Mouse (Mus musculus): ENCODE data around the gene Sgip1. TPM values are rescaled to one million over a fixed set of nuclear protein-coding genes. Genes with fewer than 3 reads are reported as not detected.

Gene Sgip1
- polyA plus RNA-seq, 1 experiment from 2014 or later, result 8.6 TPM

DNA sequence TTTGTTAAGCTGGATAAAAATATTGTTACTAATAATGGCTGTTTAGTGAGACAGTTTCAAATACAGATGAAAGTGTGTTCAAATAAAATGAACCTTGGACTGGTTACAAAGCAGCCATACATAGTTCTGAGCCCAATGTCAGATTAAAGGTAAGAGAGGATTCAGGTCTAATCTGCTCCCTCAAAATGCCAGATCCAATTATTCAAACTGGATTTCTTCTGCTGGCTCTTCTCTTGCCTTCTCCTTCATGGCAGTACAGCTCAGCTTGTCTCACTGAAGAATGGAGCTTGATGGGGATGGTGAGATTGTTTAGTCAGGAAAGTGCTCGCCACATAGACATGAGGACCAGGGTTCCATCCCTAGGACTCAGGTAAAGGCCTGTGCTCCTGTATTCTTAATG is 32.7 kb downstream of the Sgip1 start:
- no peak overlapping the region for H3K9ac ChIP-seq (replicated peaks; ENCODE audit: low read length)
- no peaks in the 10 kb centered on the region for H3K36me3 ChIP-seq (ENCODE audit: insufficient read depth, low read length)
- no peak overlapping the region for H3K4me3 ChIP-seq (ENCODE audit: low read length)
- no peaks in the 10 kb centered on the region for H3K9me3 ChIP-seq (ENCODE audit: low read length)
- ATAC-seq (ENCODE audit: low FRiP score, low TSS enrichment), result no peak
- no peak overlapping the region for H3K27ac ChIP-seq (ENCODE audit: low read length)
- no peaks in the 10 kb centered on the region for H3K27me3 ChIP-seq (ENCODE audit: insufficient read depth, low read length)
- peaks cover 11% of the 10 kb centered on the region for H3K4me1 ChIP-seq (ENCODE audit: insufficient read depth, low read length)
- no peak overlapping the region for H3K4me2 ChIP-seq (replicated peaks; ENCODE audit: low read depth, low read length)
- WGBS, result 81% methylated on average over 1 of the region's 1 CpGs

DNA sequence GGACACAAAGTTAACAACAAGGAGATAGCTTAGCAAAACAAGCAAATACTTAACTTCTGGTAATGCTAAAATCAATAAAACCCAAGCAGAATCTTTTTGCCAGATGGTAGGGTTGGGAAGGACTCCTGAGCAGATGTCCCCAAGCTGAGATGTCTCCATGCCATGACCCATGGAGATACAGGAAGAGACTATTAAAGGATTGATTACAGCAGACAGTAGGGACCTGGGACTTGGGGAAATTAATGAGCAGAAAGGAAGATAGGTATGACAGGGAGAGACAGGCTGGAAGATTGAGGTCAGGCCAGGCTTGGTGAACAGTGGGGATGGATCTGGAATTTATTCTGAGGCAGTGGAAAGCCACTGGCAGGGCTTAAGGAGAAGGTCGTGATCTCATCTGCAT is 33.5 kb downstream of the Sgip1 start:
- 53% methylated on average over 1 of the region's 1 CpGs for WGBS
- no peak overlapping the region for H3K4me3 ChIP-seq (ENCODE audit: low read length)
- no peak overlapping the region for H3K27ac ChIP-seq (ENCODE audit: low read length)
- H3K4me1 ChIP-seq (ENCODE audit: insufficient read depth, low read length), result peaks cover 11% of the 10 kb centered on the region
- no peak overlapping the region for H3K4me2 ChIP-seq (replicated peaks; ENCODE audit: low read depth, low read length)
- no peaks in the 10 kb centered on the region for H3K36me3 ChIP-seq (ENCODE audit: insufficient read depth, low read length)
- H3K9ac ChIP-seq (replicated peaks; ENCODE audit: low read length), result no peak overlapping the region
- ATAC-seq (ENCODE audit: low FRiP score, low TSS enrichment), result no peak
- H3K9me3 ChIP-seq (ENCODE audit: low read length), result no peaks in the 10 kb centered on the region
- no peaks in the 10 kb centered on the region for H3K27me3 ChIP-seq (ENCODE audit: insufficient read depth, low read length)

DNA sequence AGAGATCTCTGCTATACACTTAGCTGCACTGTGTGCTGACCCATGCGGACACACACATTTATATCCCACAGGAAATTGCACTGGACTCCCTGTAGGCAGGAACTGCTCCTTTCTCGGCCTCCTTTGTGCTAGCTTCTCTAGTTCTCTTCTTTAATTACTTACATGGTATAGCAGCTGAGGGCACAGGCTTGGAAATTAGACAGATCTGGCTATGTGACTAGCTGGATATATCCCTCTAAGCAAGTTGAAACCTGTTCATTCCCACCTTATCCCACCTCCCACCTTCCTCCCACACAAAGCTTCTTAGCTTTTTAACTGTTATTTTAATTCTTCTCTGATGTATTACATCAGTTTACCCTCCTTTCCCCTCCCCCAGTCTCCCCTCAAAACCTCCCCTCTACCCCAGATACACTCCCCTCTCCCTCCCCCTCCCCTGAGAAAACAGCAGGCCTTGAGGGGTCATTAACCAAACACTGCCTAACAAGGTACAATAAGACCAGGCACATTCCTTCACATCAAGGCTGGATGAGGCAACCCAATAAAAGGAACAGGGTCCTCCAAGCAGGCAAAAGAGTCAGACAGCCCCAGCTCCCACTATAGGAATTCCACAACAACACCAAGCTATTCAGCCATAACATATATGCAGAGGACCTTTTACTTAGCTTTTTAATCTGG is 34.6 kb downstream of the Sgip1 start:
- Histone ChIP-seq H3K27ac (ENCODE audit: low read length) (peak overlapping the region; percentile 69), H3K36me3 (ENCODE audit: insufficient read depth, low read length) (no peaks in the 10 kb centered on the region), H3K9ac (replicated peaks; ENCODE audit: low read length) (no peak overlapping the region), H3K4me1 (ENCODE audit: insufficient read depth, low read length) (peaks cover 11% of the 10 kb centered on the region), H3K27me3 (ENCODE audit: insufficient read depth, low read length) (no peaks in the 10 kb centered on the region), H3K4me2 (replicated peaks; ENCODE audit: low read depth, low read length) (no peak overlapping the region), H3K4me3 (ENCODE audit: low read length) (no peak overlapping the region), H3K9me3 (ENCODE audit: low read length) (no peaks in the 10 kb centered on the region)
- 19% methylated on average over 2 of the region's 2 CpGs for WGBS
- ATAC-seq (ENCODE audit: low FRiP score, low TSS enrichment), result peak; percentile 66

DNA sequence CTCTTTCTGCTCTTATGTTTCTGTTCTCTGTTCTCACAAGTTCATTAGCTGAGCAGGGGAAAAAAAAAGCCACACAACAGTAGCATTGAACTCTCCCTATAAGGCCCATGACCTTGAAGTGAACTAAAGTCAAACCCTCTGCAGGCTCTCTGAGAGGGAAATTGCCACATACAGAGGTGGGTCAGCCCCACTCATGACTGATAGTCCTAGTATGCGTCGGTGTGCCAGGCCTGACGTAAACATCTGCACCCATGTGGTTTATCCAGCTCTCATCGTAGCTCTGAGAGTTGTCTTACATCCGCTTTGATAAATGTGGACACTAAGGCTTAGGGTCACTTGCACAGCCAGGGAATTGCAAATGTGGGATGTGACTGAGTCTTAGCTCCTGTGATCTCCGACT is 38.8 kb downstream of the Sgip1 start:
- no peak overlapping the region for H3K4me3 ChIP-seq (ENCODE audit: low read length)
- H3K9ac ChIP-seq (replicated peaks; ENCODE audit: low read length), result no peak overlapping the region
- H3K27me3 ChIP-seq (ENCODE audit: insufficient read depth, low read length), result no peaks in the 10 kb centered on the region
- no peaks in the 10 kb centered on the region for H3K9me3 ChIP-seq (ENCODE audit: low read length)
- WGBS, result 60% methylated on average over 6 of the region's 6 CpGs
- no peak overlapping the region for H3K4me2 ChIP-seq (replicated peaks; ENCODE audit: low read depth, low read length)
- no peaks in the 10 kb centered on the region for H3K36me3 ChIP-seq (ENCODE audit: insufficient read depth, low read length)
- peaks cover 10% of the 10 kb centered on the region for H3K4me1 ChIP-seq (ENCODE audit: insufficient read depth, low read length)
- H3K27ac ChIP-seq (ENCODE audit: low read length), result no peak overlapping the region
- ATAC-seq (ENCODE audit: low FRiP score, low TSS enrichment), result no peak

DNA sequence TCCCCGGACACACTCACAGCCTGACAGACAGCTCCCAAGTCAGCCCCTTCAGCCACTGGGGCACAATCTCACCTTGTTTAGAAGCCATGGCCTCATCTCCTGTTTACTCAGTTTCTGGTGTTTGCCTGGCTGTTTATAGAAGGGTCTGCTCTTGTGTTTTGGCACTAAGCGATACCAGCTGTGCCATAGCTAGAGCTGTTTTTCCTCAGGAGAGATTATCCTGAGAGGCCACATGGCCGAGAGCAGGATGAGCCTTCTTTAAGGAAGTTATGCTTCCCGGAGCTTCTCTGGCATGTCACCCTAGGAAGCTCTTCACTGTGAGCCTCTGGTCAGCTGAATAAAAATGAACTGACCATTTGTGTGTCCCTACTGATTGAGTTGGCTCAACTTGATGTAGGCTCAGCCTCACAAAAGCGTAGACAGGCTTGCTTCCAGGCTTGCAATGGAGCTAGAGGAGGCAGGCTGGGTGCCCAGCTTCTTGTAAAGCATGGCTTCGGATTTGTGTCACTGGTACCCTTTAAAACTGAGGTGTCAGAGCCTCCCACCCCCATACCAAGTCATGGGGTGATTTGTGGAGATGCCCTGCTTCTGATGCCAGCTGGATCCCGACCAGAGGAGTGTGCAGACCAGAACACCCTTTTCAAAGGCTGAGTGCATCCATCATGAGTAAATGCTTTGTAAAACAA is 42.1 kb downstream of the Sgip1 start:
- Histone ChIP-seq H3K27ac (ENCODE audit: low read length) (no peak overlapping the region), H3K27me3 (ENCODE audit: insufficient read depth, low read length) (no peaks in the 10 kb centered on the region), H3K9me3 (ENCODE audit: low read length) (no peaks in the 10 kb centered on the region), H3K4me1 (ENCODE audit: insufficient read depth, low read length) (no peaks in the 10 kb centered on the region), H3K4me2 (replicated peaks; ENCODE audit: low read depth, low read length) (no peak overlapping the region), H3K36me3 (ENCODE audit: insufficient read depth, low read length) (no peaks in the 10 kb centered on the region), H3K4me3 (ENCODE audit: low read length) (no peak overlapping the region), H3K9ac (replicated peaks; ENCODE audit: low read length) (no peak overlapping the region)
- ATAC-seq (ENCODE audit: low FRiP score, low TSS enrichment), result no peak
- WGBS, result 71% methylated on average over 7 of the region's 7 CpGs

DNA sequence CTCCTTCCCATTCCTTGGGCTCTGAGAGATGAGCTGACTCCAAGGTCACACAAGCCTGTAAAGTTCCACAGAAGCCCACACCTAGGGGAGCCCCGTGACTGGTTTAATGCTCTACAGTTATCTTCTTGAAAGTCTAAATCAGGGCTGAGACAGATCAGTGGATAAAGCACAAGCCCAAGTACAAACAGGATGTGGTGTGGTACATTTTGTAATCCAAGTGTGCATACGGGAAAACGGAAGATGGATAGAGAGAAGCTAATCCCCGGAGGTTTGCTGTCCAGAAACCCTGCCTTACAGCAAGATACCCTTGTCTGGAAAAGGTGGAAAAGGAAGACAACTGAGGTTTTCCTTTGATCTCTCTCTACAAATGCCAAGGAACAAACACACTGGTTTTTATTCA is 44.1 kb downstream of the Sgip1 start:
- Histone ChIP-seq H3K9me3 (ENCODE audit: low read length) (no peaks in the 10 kb centered on the region), H3K4me1 (ENCODE audit: insufficient read depth, low read length) (no peaks in the 10 kb centered on the region), H3K36me3 (ENCODE audit: insufficient read depth, low read length) (no peaks in the 10 kb centered on the region), H3K9ac (replicated peaks; ENCODE audit: low read length) (no peak overlapping the region), H3K4me3 (ENCODE audit: low read length) (no peak overlapping the region), H3K27me3 (ENCODE audit: insufficient read depth, low read length) (no peaks in the 10 kb centered on the region), H3K27ac (ENCODE audit: low read length) (no peak overlapping the region), H3K4me2 (replicated peaks; ENCODE audit: low read depth, low read length) (no peak overlapping the region)
- no peak for ATAC-seq (ENCODE audit: low FRiP score, low TSS enrichment)
- 69% methylated on average over 4 of the region's 4 CpGs for WGBS

DNA sequence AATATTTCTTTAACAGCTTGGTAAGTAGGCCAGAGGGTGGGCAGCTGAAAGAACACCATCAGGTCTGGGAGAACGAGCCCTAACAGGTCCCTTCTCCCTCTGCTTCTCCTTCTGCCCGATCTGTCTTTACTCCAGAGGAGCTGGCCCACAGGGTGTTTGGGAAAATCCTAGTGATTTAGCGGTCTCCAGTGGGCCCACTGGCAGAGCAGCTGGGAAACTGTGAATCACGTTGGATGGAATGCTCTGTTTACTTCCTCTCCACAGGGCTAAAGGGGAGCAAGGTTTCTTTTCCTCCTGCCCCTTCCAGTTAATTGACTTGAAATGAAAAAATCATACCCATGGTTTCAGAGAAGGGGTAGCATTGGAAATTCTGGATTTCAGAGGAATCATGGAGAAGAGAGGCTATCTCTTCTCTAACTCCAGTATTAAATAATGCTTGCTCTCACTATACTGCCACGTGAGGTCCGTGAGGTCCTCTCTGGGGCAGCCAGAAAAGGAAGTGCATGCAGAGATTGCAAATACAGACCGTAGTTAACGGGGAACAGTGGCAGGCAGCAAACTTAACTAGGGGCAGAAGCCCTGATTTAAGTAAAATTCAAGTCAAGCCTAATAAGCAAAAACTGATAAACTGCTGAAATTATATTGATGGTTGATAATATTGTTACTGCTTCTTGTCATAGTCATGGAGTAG is 51.1 kb downstream of the Sgip1 start:
- H3K4me2 ChIP-seq (replicated peaks; ENCODE audit: low read depth, low read length), result no peak overlapping the region
- no peak overlapping the region for H3K4me3 ChIP-seq (ENCODE audit: low read length)
- no peaks in the 10 kb centered on the region for H3K9me3 ChIP-seq (ENCODE audit: low read length)
- no peaks in the 10 kb centered on the region for H3K36me3 ChIP-seq (ENCODE audit: insufficient read depth, low read length)
- no peak overlapping the region for H3K27ac ChIP-seq (ENCODE audit: low read length)
- H3K27me3 ChIP-seq (ENCODE audit: insufficient read depth, low read length), result no peaks in the 10 kb centered on the region
- ATAC-seq (ENCODE audit: low FRiP score, low TSS enrichment), result no peak
- no peak overlapping the region for H3K9ac ChIP-seq (replicated peaks; ENCODE audit: low read length)
- no peaks in the 10 kb centered on the region; the same call in 1 of the 2 replicates for H3K4me1 ChIP-seq (ENCODE audit: insufficient read depth, low read length)
- WGBS, result 66% methylated on average over 8 of the region's 8 CpGs

DNA sequence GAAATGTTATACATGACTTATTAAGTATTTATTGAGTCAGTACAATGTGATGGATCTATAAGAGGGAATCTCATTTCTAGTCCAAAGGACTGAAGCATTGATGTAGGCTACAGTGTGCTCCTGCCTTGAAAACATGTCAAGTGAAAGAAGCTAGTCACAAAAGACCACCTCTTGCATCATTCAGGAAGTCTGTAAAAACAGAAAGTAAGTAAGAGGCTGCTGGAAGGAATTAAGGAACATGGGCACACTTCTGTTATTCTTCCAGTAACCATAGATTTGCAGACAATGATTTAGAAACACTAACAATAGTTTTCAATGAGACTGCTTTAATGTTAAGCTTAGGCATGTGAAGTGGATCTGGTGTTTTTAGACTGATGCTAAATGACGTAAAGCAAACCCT is 60.4 kb downstream of the Sgip1 start:
- Histone ChIP-seq H3K4me2 (replicated peaks; ENCODE audit: low read depth, low read length) (no peak overlapping the region), H3K4me3 (ENCODE audit: low read length) (no peak overlapping the region), H3K36me3 (ENCODE audit: insufficient read depth, low read length) (no peaks in the 10 kb centered on the region), H3K4me1 (ENCODE audit: insufficient read depth, low read length) (0 out of 2 replicates have a peak, but pooled peaks cover 2% of the 10 kb centered on the region), H3K9ac (replicated peaks; ENCODE audit: low read length) (no peak overlapping the region), H3K27me3 (ENCODE audit: insufficient read depth, low read length) (no peaks in the 10 kb centered on the region), H3K9me3 (ENCODE audit: low read length) (no peaks in the 10 kb centered on the region), H3K27ac (ENCODE audit: low read length) (no peak overlapping the region)
- WGBS, result 84% methylated on average over 1 of the region's 1 CpGs
- no peak for ATAC-seq (ENCODE audit: low FRiP score, low TSS enrichment)

DNA sequence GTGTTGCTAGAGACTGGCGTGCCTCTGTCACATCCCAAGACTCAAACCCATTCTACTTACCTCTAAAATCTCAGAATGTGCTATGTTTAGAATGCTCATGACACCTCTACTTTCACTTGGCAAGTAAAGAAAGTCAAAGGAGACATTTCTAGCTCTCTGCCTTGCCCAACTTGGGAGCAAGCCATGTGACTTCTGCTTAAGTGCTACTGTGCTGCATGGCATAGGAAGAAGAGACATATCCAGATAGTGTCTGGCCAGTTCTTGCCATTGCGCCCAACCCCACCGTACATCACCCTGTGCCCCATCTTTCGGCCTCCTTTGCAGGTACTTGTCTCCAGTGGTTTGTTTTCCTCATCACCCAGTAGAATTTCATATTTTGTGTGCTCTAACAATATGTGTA is 60.8 kb downstream of the Sgip1 start:
- Histone ChIP-seq H3K4me3 (ENCODE audit: low read length) (no peak overlapping the region), H3K27me3 (ENCODE audit: insufficient read depth, low read length) (no peaks in the 10 kb centered on the region), H3K36me3 (ENCODE audit: insufficient read depth, low read length) (no peaks in the 10 kb centered on the region), H3K4me2 (replicated peaks; ENCODE audit: low read depth, low read length) (no peak overlapping the region), H3K4me1 (ENCODE audit: insufficient read depth, low read length) (0 out of 2 replicates have a peak, but pooled peaks cover 2% of the 10 kb centered on the region), H3K9me3 (ENCODE audit: low read length) (no peaks in the 10 kb centered on the region), H3K27ac (ENCODE audit: low read length) (no peak overlapping the region), H3K9ac (replicated peaks; ENCODE audit: low read length) (no peak overlapping the region)
- WGBS, result 96% methylated on average over 4 of the region's 4 CpGs
- no peak for ATAC-seq (ENCODE audit: low FRiP score, low TSS enrichment)

DNA sequence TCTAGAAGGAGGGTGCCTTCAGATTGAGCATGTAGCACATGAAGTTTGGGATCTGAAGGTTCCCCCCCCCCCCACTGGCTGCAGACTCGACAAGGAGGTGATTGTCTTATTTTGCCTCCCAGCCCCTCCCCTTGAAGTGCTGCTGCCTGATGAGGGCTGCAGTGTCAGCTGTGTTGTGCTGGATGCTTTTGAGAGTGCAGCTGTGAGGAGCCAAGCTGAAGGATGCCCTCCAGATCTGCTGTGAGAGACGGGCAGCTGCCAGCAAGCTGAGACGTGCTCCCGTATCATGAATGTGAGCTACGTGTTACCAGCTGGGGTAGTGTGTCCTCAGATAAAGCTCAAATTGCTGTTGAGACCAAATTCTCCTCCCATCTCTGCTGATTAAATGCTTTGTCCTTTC is 63.5 kb downstream of the Sgip1 start:
- no peak overlapping the region for H3K9ac ChIP-seq (replicated peaks; ENCODE audit: low read length)
- 0 out of 2 replicates have a peak, but pooled peaks cover 2% of the 10 kb centered on the region for H3K4me1 ChIP-seq (ENCODE audit: insufficient read depth, low read length)
- no peak overlapping the region for H3K27ac ChIP-seq (ENCODE audit: low read length)
- no peak overlapping the region for H3K4me3 ChIP-seq (ENCODE audit: low read length)
- no peaks in the 10 kb centered on the region for H3K36me3 ChIP-seq (ENCODE audit: insufficient read depth, low read length)
- 47% methylated on average over 5 of the region's 5 CpGs for WGBS
- H3K27me3 ChIP-seq (ENCODE audit: insufficient read depth, low read length), result no peaks in the 10 kb centered on the region
- no peaks in the 10 kb centered on the region for H3K9me3 ChIP-seq (ENCODE audit: low read length)
- no peak overlapping the region for H3K4me2 ChIP-seq (replicated peaks; ENCODE audit: low read depth, low read length)
- ATAC-seq (ENCODE audit: low FRiP score, low TSS enrichment), result no peak
